Mouse (Mus musculus) liver, adult 2 months (tissue): Measurements from ENCODE around the gene Cdkn1a. TPM values are rescaled to one million over a fixed set of nuclear protein-coding genes. Genes with fewer than 3 reads are reported as not detected.
A peak's percentile ranks its signal among the peaks of the same experiment; 100 is the strongest.
"Not testable (repeated sequence)": the region's sequence is repeated elsewhere in the genome, so short reads cannot be mapped to it uniquely, and the experiment has no call there.

ENCODE experiments used
- DNase-seq: peaks from one replicate; pipeline ENCODE4 v3.0.0-alpha.2; 2011; ENCODE audit warnings: low read depth, low spot score; ENCODE audit errors: extremely low read depth
- H3K27ac ChIP-seq: fragments of 200-500 bp; replicated peaks from 2 replicates; pipeline ENCODE4 v1.5.1; 2012; ENCODE audit warnings: low read depth, mild to moderate bottlenecking, control low read depth, inconsistent platforms, low read length; ENCODE audit not compliant: insufficient read depth
- H3K27me3 ChIP-seq: fragments of 200-500 bp; 2 replicates; pipeline ENCODE4 v1.6.1; 2012; ENCODE audit warnings: mild to moderate bottlenecking, moderate library complexity, low read length, inconsistent platforms; ENCODE audit not compliant: control insufficient read depth, insufficient read depth
- H3K36me3 ChIP-seq: fragments of 200-500 bp; 2 replicates; pipeline ENCODE4 v1.6.1; 2012; ENCODE audit warnings: low read length, inconsistent platforms; ENCODE audit not compliant: control insufficient read depth, insufficient read depth
- H3K4me1 ChIP-seq: fragments of 200-500 bp; 2 replicates; pipeline ENCODE4 v1.6.1; 2011; ENCODE audit warnings: low read length; ENCODE audit not compliant: control insufficient read depth, insufficient read depth
- H3K4me3 ChIP-seq: fragments of 200-500 bp; 2 replicates; pipeline ENCODE4 v1.5.1; 2011; ENCODE audit warnings: low read depth, mild to moderate bottlenecking, control low read depth, low read length, moderate library complexity; ENCODE audit not compliant: insufficient read depth
- H3K79me2 ChIP-seq: fragments of 200-500 bp; 2 replicates; pipeline ENCODE4 v1.6.1; 2012; ENCODE audit warnings: inconsistent platforms, mild to moderate bottlenecking, low read length, moderate library complexity; ENCODE audit not compliant: control insufficient read depth, insufficient read depth
- H3K9ac ChIP-seq: fragments of 200-500 bp; 2 replicates; pipeline ENCODE4 v1.6.1; 2012; ENCODE audit warnings: low read depth, mild to moderate bottlenecking, control low read depth, inconsistent platforms, low read length
- CTCF ChIP-seq: fragments of 200-500 bp; IDR thresholded peaks from 2 replicates; pipeline ENCODE4 v1.5.1; 2011; ENCODE audit warnings: low read depth, low read length, control low read depth
- POLR2A ChIP-seq: fragments of 200-500 bp; IDR thresholded peaks from 2 replicates; pipeline ENCODE4 v1.6.1; 2011; ENCODE audit warnings: low read length, control low read depth; ENCODE audit not compliant: insufficient read depth; ENCODE audit errors: extremely low read depth
- WGBS: fragments of 180-500 bp; shearing (Covaris S2); methylation state at CpG from one replicate; pipeline ENCODE4 v1.1.7; 2018; 5-methylcytosine and 5-hydroxymethylcytosine counted together
- polyA plus RNA-seq: library from polyadenylated mRNA; depleted of rRNA; stranded (reverse); fragments of >200 nt; gene quantifications from 2 replicates; pipeline ENCODE4 v1.2.3, GENCODE M21; 2012
- total RNA-seq: library from RNA; depleted of rRNA; stranded (reverse); fragments of >200 nt; gene quantifications from 2 replicates; pipeline ENCODE4 v1.2.3, GENCODE M21; 2014

The Cdkn1a gene
- total and polyA plus RNA-seq, 2 experiments: 0.37 to 6.9 TPM

GRCm38 (mm10) chr17:29095201-29095733 lies 4.5 kb downstream of the Cdkn1a start:
- Histone ChIP-seq H3K9ac (peak overlapping the region; percentile 21), H3K4me1 (peaks cover 5% of the 10 kb centered on the region), H3K79me2 (no peaks in the 10 kb centered on the region; the same call in 1 of the 2 replicates), H3K27me3 (no peaks in the 10 kb centered on the region), H3K36me3 (no peaks in the 10 kb centered on the region), H3K27ac (0 out of 2 replicates have a peak overlapping the region, but pooled peaks have one; percentile 4), H3K4me3 (peak overlapping the region; percentile 59)
- peak; percentile 97 for TF ChIP-seq CTCF
- TF ChIP-seq POLR2A: no peak
- WGBS: under 1% methylated on average over 43 of the region's 44 CpGs
- DNase-seq: peak; percentile 58

GRCm38 (mm10) chr17:29096245-29096644 lies 5.5 kb downstream of the Cdkn1a start:
- TF ChIP-seq CTCF (no peak), POLR2A (no peak)
- no peaks in the 10 kb centered on the region for H3K27me3 ChIP-seq
- H3K4me3 ChIP-seq: no peak overlapping the region
- WGBS: 94% methylated on average over 6 of the region's 6 CpGs
- H3K9ac ChIP-seq: no peak overlapping the region
- no peak overlapping the region for H3K27ac ChIP-seq
- DNase-seq: no peak
- H3K36me3 ChIP-seq: no peaks in the 10 kb centered on the region
- peaks cover 5% of the 10 kb centered on the region for H3K4me1 ChIP-seq
- no peaks in the 10 kb centered on the region; the same call in 1 of the 2 replicates for H3K79me2 ChIP-seq

GRCm38 (mm10) chr17:29096851-29097561 lies 6.2 kb downstream of the Cdkn1a start:
- H3K79me2 ChIP-seq: no peaks in the 10 kb centered on the region; the same call in 1 of the 2 replicates
- no peaks in the 10 kb centered on the region for H3K36me3 ChIP-seq
- peaks cover 5% of the 10 kb centered on the region for H3K4me1 ChIP-seq
- H3K4me3 ChIP-seq: no peak overlapping the region
- no peak for DNase-seq
- 90% methylated on average over 7 of the region's 7 CpGs for WGBS
- no peak overlapping the region for H3K9ac ChIP-seq
- H3K27me3 ChIP-seq: no peaks in the 10 kb centered on the region
- TF ChIP-seq POLR2A (no peak), CTCF (no peak)
- H3K27ac ChIP-seq: no peak overlapping the region

- Histone ChIP-seq H3K9ac (no peak overlapping the region), H3K27me3 (no peaks in the 10 kb centered on the region), H3K4me1 (peaks cover 5% of the 10 kb centered on the region), H3K27ac (no peak overlapping the region), H3K36me3 (no peaks in the 10 kb centered on the region), H3K4me3 (no peak overlapping the region), H3K79me2 (no peaks in the 10 kb centered on the region; the same call in 1 of the 2 replicates)
- TF ChIP-seq POLR2A: no peak
- TF ChIP-seq CTCF: no peak
- no peak for DNase-seq
- 96% methylated on average over 24 of the region's 24 CpGs for WGBS
These were observed 7.5 kb downstream of the Cdkn1a start for GRCm38 (mm10) chr17:29098291-29098690.

GRCm38 (mm10) chr17:29099076-29099475 lies 8.3 kb downstream of the Cdkn1a start:
- TF ChIP-seq CTCF: no peak
- TF ChIP-seq POLR2A: no peak
- no peak overlapping the region for H3K27ac ChIP-seq
- H3K4me1 ChIP-seq: peaks cover 5% of the 10 kb centered on the region
- no peak for DNase-seq
- H3K27me3 ChIP-seq: no peaks in the 10 kb centered on the region
- H3K9ac ChIP-seq: no peak overlapping the region
- no peaks in the 10 kb centered on the region; the same call in 1 of the 2 replicates for H3K79me2 ChIP-seq
- H3K4me3 ChIP-seq: no peak overlapping the region
- 83% methylated on average over 8 of the region's 8 CpGs for WGBS
- H3K36me3 ChIP-seq: no peaks in the 10 kb centered on the region

- peaks cover under 1% of the 10 kb centered on the region; the same call in 1 of the 2 replicates for H3K4me1 ChIP-seq
- WGBS: 94% methylated on average over 7 of the region's 7 CpGs
These were observed 9.9 kb downstream of the Cdkn1a start for GRCm38 (mm10) chr17:29100627-29101026.

GRCm38 (mm10) chr17:29110356-29110755 lies 19.6 kb downstream of the Cdkn1a start:
- not testable (repeated sequence) for H3K36me3 ChIP-seq, H3K27ac ChIP-seq, H3K4me3 ChIP-seq, H3K9ac ChIP-seq, H3K79me2 ChIP-seq, DNase-seq, H3K4me1 ChIP-seq, H3K27me3 ChIP-seq
- 90% methylated on average over 6 of the region's 6 CpGs for WGBS

More at GRCm38 (mm10) chr17:29100627-29101026, 9.9 kb downstream of the Cdkn1a start:
- Histone ChIP-seq H3K9ac (no peak overlapping the region), H3K27ac (no peak overlapping the region), H3K36me3 (no peaks in the 10 kb centered on the region), H3K4me3 (no peak overlapping the region), H3K79me2 (no peaks in the 10 kb centered on the region; the same call in 1 of the 2 replicates), H3K27me3 (no peaks in the 10 kb centered on the region)
- TF ChIP-seq CTCF (no peak), POLR2A (no peak)
- no peak for DNase-seq
